Mouse (Mus musculus) spleen, adult 12 weeks (tissue): ENCODE data around the gene Pde4c.

Experiments used
- DNase-seq: peaks from one replicate; pipeline ENCODE4 v3.0.0; 2022; ENCODE audit warnings: low spot score

Pde4c gene

GRCm38 (mm10) chr8:70697366-70698250 is 25.9 kb upstream of the Pde4c start:
- no peak for DNase-seq

GRCm38 (mm10) chr8:70698310-70699109 is 25.0 kb upstream of the Pde4c start, which contains the start of gene Jund:
Gene Jund, plus strand, starts transcription at chr8:70698949.
- peak; percentile 100 for DNase-seq

DNA sequence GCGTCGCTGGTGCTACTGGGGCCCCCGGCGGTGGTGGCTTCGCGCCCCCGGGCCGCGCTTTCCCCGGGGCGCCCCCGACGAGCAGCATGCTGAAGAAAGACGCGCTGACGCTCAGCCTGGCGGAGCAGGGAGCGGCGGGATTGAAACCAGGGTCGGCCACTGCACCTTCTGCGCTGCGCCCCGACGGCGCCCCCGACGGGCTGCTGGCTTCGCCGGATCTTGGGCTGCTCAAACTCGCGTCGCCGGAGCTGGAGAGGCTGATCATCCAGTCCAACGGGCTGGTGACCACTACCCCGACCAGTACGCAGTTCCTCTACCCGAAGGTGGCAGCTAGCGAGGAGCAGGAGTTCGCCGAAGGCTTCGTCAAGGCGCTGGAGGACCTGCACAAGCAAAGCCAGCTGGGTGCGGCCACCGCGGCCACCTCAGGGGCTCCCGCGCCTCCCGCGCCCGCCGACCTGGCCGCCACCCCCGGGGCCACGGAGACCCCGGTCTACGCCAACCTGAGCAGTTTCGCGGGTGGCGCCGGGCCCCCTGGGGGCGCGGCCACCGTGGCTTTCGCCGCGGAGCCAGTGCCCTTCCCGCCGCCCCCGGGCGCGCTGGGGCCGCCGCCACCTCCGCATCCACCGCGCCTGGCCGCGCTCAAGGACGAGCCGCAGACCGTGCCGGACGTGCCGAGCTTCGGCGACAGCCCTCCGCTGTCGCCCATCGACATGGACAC is 24.2 kb upstream of the Pde4c start:
- no peak for DNase-seq

DNA sequence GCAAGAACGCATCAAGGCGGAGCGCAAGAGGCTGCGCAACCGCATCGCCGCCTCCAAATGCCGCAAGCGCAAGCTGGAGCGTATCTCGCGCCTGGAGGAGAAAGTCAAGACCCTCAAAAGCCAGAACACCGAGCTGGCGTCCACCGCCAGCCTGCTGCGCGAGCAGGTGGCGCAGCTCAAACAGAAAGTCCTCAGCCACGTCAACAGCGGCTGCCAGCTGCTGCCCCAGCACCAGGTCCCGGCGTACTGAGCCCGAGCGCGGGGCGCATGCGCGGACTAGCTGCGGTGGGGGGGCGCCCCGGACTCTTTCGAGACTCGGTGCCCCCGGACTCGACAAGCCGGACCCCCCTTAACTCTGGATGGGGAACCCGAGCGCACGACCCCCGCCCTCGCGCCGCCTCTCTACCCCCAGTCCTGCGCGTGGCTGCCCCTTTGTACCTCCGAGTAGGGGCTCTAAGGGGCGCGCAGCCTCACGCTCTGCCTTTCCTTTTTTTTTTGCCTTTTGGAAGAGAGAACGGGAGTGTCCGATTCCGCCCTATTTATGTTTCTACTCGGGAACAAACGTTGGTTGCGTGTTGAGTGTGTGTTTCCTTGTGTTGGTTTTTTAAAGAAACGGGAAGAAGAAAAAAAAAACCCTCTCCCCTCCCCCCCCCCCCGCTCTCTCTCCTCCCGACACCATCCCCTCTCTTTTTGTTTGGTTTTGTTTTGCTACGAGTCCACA is 23.5 kb upstream of the Pde4c start:
- DNase-seq, result peak; percentile 76

- DNase-seq, result peak; percentile 76
Measured at GRCm38 (mm10) chr8:70700555-70700922, 23.0 kb upstream of the Pde4c start.

- DNase-seq, result no peak
Measured at GRCm38 (mm10) chr8:70701048-70701981, 22.2 kb upstream of the Pde4c start.

DNA sequence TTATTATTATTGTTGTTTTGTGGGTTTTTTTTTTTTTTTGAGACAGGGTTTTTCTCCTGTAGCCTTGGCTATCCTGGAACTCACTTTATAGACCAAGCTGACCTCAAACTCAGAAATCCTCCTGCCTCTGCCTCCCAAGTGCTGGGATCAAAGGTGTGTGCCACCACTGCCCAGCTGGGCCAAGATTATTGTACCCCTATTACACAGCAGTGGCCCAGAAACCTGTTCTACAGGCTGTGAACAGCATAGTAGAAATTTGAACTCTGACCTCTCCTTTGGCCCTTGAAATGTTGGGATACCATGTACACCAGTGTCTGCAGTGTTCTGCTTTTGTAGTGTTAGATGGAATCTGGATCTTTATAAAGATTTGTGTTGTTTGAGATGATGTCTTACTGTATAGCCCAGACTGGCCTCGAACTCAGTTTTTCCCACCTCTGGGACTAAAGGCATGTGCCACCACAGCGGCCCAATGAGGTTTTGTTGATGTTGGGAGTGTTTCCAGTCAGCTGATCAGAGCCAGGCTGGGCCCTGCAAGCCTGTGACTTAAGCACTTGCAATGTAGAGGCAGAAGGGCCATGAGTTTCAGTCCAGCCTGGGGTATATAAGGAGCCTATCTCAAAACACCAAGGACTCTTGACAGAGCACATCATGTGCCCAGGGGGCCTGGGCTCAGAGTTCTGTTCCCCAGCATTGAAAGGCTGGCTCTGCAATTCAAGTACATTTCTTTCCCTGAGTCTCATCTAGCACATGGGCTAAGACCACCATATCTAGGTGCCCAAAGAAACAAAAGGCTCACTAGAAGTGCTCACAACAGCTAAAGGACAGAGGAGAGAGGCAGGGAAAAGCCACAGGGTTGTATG is 21.3 kb upstream of the Pde4c start:
- DNase-seq, result no peak

- no peak for DNase-seq
Measured at GRCm38 (mm10) chr8:70702842-70703182, 20.7 kb upstream of the Pde4c start.

DNA sequence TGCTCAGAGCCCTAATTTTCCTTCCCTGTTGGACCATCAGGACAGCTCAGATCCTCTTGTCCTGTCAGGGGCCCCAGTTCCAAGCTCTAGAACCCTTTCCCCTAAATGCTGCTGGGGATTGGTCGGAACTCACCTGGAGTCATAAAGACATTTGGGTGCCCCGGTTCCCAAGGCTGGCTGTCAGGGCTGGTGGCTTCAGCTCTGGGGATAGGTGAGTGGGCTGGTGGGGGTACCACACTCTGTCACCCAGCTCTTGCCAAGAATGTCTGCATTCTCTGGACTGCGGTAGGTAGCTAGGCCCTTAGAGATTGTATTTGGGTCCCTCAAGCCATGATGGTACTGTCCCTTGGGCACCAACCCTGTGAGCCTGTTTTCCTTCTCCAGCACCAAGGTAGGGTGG is 20.2 kb upstream of the Pde4c start, which contains the start of gene Iqcn:
Iqcn (plus strand) TSS at position 171 of the 400 bp plus-strand sequence.
- DNase-seq, result no peak

- DNase-seq, result no peak
Measured at GRCm38 (mm10) chr8:70708281-70708680, 15.2 kb upstream of the Pde4c start.

GRCm38 (mm10) chr8:70709794-70710193 is 13.7 kb upstream of the Pde4c start:
- no peak for DNase-seq

GRCm38 (mm10) chr8:70710296-70710695 is 13.2 kb upstream of the Pde4c start:
- no peak for DNase-seq

- DNase-seq, result no peak
Measured at GRCm38 (mm10) chr8:70711041-70711440, 12.5 kb upstream of the Pde4c start.

DNA sequence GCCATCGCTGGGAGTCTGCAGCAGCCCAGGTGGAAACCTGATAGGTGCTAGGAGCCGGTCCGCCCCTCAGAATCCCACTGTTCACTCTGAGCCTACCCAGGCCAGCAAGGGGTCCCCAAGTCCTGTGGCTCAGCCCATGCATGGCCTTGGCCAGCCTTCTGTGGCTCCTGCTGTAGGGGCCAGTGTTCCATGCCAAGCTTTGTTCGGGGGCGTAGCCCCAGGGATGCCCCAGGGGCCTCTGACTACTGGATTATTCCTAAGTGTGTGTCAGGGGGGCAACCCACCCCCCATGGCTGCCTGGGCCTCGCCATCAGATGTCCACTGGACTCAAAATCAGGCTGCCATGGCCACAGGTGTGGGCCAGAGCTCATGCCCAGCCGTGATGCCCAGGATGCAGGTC is 9.5 kb upstream of the Pde4c start:
- no peak for DNase-seq

DNA sequence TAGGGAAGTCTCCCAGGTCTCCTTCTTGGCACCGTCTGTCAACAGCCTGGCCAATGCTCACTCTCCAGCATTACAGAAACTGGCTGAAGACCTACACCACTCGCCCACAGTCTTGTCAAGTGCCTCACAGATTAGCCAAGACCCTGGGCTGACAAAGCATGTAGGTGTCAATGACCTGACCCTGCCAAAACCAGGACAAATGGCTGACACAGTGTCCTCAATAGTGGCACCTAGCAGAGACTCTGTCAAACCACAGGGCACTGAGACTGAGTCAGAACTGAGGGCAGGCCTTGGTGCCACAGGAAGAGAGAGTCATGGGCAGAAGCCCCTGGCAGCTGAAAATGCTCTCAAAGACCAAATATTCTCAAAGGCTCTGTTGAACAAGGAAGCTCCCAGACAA is 8.4 kb upstream of the Pde4c start:
- no peak for DNase-seq

DNA sequence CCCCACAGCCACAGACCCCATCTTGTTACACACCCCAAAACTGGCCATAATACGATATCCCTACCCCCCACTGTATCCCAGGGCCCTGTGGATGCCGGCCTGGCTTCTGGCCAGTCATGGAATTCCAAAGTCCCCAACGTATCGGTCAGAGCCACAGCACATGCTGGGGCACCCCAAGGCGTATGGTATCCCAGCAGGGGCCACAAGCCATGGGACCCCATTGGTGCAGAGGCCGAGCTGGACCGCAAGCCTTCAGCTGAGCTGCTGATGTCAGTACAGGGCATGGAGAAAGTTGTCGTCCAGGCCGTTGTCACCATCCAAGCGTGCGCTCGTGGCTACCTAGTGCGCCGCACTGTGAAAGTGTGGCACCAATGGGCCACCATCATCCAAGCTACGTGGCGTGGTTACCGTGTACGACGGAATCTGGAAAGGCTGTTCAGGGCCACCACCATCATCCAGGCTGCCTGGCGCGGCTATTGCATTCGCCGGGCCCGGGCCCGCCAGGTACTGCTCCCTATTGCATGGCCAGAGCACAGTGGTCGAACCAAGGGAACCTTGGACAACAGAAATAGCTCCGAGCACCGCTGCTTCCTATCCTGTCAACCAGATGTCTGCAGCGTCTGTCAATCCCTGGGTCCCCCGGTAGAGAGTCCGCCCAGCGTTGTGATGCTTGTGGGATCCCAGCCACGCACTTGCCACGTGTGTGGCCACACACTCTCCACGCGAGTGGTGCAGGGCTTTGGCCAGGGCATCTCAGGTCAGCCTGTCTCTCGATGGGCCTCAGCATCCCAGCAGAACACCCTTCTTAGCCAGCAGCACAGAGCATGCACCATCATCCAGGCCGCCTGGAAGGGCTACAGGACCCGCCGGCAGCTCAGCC is 6.8 kb upstream of the Pde4c start:
- DNase-seq, result no peak

DNA sequence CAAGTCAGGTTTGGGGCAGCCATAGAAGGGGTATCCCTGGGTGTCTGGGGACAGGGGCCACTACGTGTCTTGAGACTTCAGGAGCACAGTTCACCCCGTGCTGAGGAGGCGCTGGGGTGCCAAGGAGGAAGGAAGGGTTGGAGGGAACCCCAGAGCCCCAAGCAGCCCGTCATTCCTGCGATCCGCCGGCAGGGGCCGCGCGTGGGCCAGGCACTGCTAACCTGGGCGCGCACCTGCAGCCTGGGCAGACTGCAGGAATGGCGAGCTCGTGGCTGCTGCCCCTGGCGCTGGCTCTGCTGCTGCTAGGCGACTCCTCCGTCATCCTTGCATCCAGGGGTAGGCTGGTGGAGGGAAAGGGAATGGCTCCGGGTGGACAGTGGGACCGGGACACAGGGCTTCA is 5.2 kb upstream of the Pde4c start, which contains the start of gene Gm3336:
Gm3336 (plus strand) TSS at position 247 of the 400 bp plus-strand sequence.
- DNase-seq, result peak; percentile 52

DNA sequence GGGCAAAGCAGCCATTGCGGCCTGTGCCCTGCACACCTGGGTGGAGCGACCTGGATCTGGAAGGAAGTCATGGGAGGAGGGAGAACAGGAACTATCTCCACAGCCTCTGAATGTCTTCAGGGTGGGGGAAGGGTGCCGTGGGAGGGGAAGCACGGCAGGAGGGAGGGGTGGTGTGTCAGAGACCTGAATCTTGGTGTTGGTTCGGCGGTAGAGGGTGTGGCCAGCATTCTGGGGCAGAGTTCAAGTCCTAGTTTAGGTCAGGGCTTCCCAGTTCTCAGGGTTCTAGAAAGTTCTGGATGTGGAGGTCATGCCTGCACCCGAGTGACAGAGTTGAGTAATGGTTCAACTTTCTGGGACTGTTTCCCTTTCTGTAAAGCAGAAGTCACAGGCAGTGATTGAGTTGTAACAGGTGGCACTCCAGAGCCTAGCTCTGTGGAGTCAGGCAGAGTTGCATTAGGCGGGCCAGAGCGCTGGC is 3.7 kb upstream of the Pde4c start:
- no peak for DNase-seq
